Mouse (Mus musculus) lung, embryonic 16.5 days (tissue): ENCODE results near the gene Atg4d. TPM values are rescaled to one million over a fixed set of nuclear protein-coding genes. Genes with fewer than 3 reads are reported as not detected.
"Not testable (repeated sequence)": the region's sequence is repeated elsewhere in the genome, so short reads cannot be mapped to it uniquely, and the experiment has no call there.

Source experiments
- ATAC-seq: fragments of 200-750 bp; cut with Nextera tagmentation; 2 replicates; pipeline ENCODE4 v1.8.0; 2017; ENCODE audit warnings: low read depth, mild to moderate bottlenecking, moderate library complexity
- H3K27ac ChIP-seq: fragments of 300-500 bp; sonication (generic); 2 replicates; pipeline ENCODE4 v1.5.1; 2014; ENCODE audit warnings: mild to moderate bottlenecking, control low read depth, low read length
- H3K27me3 ChIP-seq: fragments of 300-500 bp; sonication (generic); 2 replicates; pipeline ENCODE4 v1.6.1; 2014; ENCODE audit warnings: low read depth, low read length, mixed read lengths; ENCODE audit not compliant: control insufficient read depth, insufficient read depth
- H3K36me3 ChIP-seq: fragments of 300-500 bp; sonication (generic); 2 replicates; pipeline ENCODE4 v1.6.1; 2014; ENCODE audit warnings: low read length; ENCODE audit not compliant: control insufficient read depth, insufficient read depth
- H3K4me1 ChIP-seq: fragments of 300-500 bp; sonication (generic); replicated peaks from 2 replicates; pipeline ENCODE4 v1.6.1; 2014; ENCODE audit warnings: low read length, mixed read lengths; ENCODE audit not compliant: control insufficient read depth, insufficient read depth
- H3K4me2 ChIP-seq: fragments of 300-500 bp; sonication (generic); 2 replicates; pipeline ENCODE4 v1.6.1; 2014; ENCODE audit warnings: low read depth, low read length, control low read depth
- H3K4me3 ChIP-seq: fragments of 300-500 bp; sonication (generic); 2 replicates; pipeline ENCODE4 v1.5.1; 2014; ENCODE audit warnings: mild to moderate bottlenecking, low read length, control low read depth
- H3K9ac ChIP-seq: fragments of 300-500 bp; sonication (generic); 2 replicates; pipeline ENCODE4 v1.6.1; 2014; ENCODE audit warnings: low read length, control low read depth
- H3K9me3 ChIP-seq: fragments of 300-500 bp; sonication (generic); 2 replicates; pipeline ENCODE4 v1.6.1; 2016; ENCODE audit warnings: low read length; ENCODE audit not compliant: control insufficient read depth
- WGBS: fragments of 180-500 bp; shearing (Covaris S2); extraction: QIAGEN DNeasy Blood & Tissue Kit; methylation state at CpG from one replicate; pipeline ENCODE4 v1.1.7; 2014; 5-methylcytosine and 5-hydroxymethylcytosine counted together
- polyA plus RNA-seq: library from polyadenylated mRNA; unstranded; fragments of >200 nt; fragmentation: Nextera tagmentation; extraction: Ambion mirVana; gene quantifications from 2 replicates; pipeline ENCODE4 v1.2.1, GENCODE M21; 2015

The Atg4d gene
- polyA plus RNA-seq, 1 experiment from 2014 or later = 39.9 TPM

DNA sequence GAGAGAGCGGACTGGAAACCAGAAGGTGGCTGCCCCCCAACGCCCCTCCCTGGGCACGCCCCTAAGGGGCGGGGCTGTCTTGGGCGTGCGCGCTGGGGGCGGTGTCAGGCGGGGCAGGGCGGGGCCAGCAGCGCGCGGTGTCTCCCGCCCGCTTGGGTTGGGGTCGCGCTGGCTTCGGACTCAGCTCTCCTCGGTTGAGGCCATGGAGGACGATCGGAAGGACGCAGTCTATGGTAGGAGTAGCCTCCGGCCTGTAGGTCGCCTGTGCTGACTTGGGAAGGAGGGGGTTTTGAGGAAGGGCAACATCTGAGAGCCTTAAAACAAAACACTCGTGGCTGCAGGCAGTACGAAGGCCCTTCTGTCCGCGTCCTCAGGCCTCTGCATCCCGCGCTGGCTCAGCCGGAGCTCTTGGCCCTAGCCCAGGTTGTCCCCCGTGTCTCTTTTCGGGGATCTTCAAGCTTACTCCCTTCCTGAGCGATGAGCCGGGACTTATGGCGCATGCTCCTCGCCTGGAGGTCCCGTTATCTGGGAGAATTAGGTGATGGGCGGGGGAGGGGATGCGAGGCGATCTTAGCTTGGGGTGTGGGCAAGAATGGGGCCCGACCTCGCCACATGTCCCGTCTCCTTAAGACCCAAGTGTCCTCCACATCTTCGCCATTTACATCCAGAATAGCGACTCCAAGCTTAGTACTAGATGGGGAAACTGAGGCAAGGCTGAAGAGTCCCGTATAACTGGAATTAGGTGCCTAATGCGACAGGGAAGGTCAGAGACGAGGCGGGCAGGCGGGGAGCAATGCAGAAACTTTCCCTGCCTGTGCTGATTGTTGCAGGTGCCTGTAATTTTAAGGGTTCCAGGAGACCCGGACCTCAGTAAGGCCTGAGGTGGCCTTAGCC lies 55.8 kb downstream of the Atg4d start, which contains the start of gene Slc44a2:
Gene Slc44a2 (plus strand): TSS at position 80 of the 894 bp plus-strand sequence.
- peak; percentile 96 for ATAC-seq
- H3K27me3 ChIP-seq = no peaks in the 10 kb centered on the region
- under 1% methylated on average over 52 of the region's 52 CpGs for WGBS
- H3K4me3 ChIP-seq = peak within 1 kb of the TSS; percentile 89
- H3K36me3 ChIP-seq = no peaks in the 10 kb centered on the region
- H3K4me1 ChIP-seq = peaks cover 18% of the 10 kb centered on the region
- peak within 1 kb of the TSS; percentile 68 for H3K27ac ChIP-seq
- H3K4me2 ChIP-seq = peak within 1 kb of the TSS; percentile 94
- H3K9ac ChIP-seq = peak within 1 kb of the TSS; percentile 81
- no peaks in the 10 kb centered on the region for H3K9me3 ChIP-seq

DNA sequence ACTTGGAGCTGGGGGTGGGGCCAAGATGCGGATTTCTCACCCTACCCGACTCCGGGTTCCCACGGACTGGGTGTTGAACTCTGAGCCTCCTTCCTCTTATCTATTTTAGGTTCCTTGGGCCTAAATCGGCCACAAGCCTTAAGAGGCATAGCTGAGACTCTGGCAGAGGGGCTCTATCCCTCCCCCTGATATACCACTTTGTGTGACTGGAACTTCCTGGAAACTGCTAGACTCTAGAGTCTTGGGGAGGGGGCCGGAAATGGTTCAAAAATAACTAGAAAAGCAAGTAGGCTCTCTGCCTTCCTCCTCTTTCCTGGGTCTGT lies 56.4 kb downstream of the Atg4d start:
- H3K4me1 ChIP-seq = peaks cover 18% of the 10 kb centered on the region
- H3K9me3 ChIP-seq = no peaks in the 10 kb centered on the region
- peak overlapping the region; percentile 94 for H3K4me2 ChIP-seq
- peak; percentile 28 for ATAC-seq
- H3K27me3 ChIP-seq = no peaks in the 10 kb centered on the region
- peak overlapping the region; percentile 68 for H3K27ac ChIP-seq
- H3K4me3 ChIP-seq = peak overlapping the region; percentile 89
- H3K36me3 ChIP-seq = 0 out of 2 replicates have a peak, but pooled peaks cover 2% of the 10 kb centered on the region
- WGBS = 6% methylated on average over 6 of the region's 6 CpGs
- H3K9ac ChIP-seq = peak overlapping the region; percentile 81

DNA sequence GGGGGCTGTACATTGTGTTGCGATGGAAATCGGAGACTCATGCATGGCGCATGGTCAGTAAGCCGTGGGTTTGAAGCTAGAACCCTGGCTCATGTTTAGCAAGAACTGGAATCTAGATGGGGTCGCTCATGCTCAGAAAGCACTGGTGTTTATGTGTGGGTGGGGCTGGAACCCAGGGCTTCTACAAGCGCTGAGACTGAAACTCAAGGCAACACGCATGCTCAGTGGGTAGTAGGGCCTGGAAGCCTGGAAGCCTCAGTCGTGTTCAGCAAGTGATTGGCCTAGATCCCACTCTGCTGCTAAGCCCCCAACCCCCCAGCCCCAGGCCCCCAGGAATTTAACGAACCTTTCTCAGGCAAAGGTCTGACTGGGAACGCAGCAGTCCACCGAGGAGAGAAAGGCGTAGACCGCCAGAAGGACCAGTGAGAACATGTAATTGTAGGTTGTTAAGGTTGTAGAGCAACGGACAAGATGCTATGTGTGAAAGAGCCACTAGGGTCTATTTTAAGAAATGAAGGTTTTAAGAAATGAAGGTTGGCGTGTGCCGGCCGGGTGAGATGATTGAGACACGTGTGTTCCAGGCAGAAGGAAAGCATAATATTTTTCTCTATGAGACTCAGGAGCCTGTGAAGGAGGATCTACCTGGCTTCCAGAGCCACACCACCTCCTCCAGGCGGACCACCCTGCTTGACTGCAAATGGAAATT lies 57.3 kb downstream of the Atg4d start:
- peak overlapping the region; percentile 94 for H3K4me2 ChIP-seq
- 0 out of 2 replicates have a peak, but pooled peaks cover 3% of the 10 kb centered on the region for H3K36me3 ChIP-seq
- no peak for ATAC-seq
- WGBS = 76% methylated on average over 19 of the region's 19 CpGs
- H3K27ac ChIP-seq = no peak overlapping the region
- H3K4me1 ChIP-seq = peaks cover 18% of the 10 kb centered on the region
- no peak overlapping the region for H3K9ac ChIP-seq
- no peaks in the 10 kb centered on the region for H3K9me3 ChIP-seq
- H3K4me3 ChIP-seq = peak overlapping the region; percentile 89; the same call in 1 of the 2 replicates
- H3K27me3 ChIP-seq = no peaks in the 10 kb centered on the region

DNA sequence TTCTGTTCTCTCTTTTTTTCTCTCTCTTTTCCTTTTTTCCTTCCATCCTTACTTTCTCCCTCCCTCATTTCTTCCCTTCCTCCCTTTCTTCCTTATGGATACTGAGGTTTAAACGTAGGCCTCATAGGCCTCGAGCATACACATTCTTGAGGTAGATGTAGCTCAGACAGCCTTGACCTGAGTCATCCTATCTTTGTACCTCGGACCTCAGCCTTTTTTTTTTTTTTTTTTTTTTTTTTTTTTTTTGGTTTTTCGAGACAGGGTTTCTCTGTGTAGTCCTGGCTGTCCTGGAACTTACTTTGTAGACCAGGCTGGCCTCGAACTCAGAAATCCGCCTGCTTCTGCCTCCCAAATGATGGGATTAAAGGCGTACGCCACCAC lies 57.8 kb downstream of the Atg4d start:
- H3K4me2 ChIP-seq, ATAC-seq: not testable (repeated sequence)
- 86% methylated on average over 7 of the region's 8 CpGs for WGBS

GRCm38 (mm10) chr9:21324269-21324668 lies 59.2 kb downstream of the Atg4d start:
- Histone ChIP-seq H3K4me2 (no peak overlapping the region), H3K36me3 (0 out of 2 replicates have a peak, but pooled peaks cover 3% of the 10 kb centered on the region), H3K27ac (no peak overlapping the region), H3K4me3 (no peak overlapping the region), H3K4me1 (peaks cover 27% of the 10 kb centered on the region), H3K9me3 (no peaks in the 10 kb centered on the region), H3K9ac (no peak overlapping the region), H3K27me3 (no peaks in the 10 kb centered on the region)
- whole genome bisulfite sequencing = 81% methylated on average over 11 of the region's 11 CpGs
- ATAC-seq = no peak

More for the DNA sequence above, 57.8 kb downstream of the Atg4d start:
- H3K9ac ChIP-seq, H3K9me3 ChIP-seq, H3K27me3 ChIP-seq, H3K4me3 ChIP-seq, H3K36me3 ChIP-seq, H3K27ac ChIP-seq: not testable (repeated sequence)
- peaks cover 23% of the 10 kb centered on the region for H3K4me1 ChIP-seq

Other genes starting within 250 kb of the Atg4d start
- gene Icam1, start 249.3 kb upstream of the Atg4d start, polyA plus RNA-seq = 76.2 and 93.0 TPM in 2 replicates
- gene Icam4, start 235.9 kb upstream of the Atg4d start, polyA plus RNA-seq = 2.2 and 4.2 TPM in 2 replicates
- 0.24 and 0.33 TPM in 2 replicates for gene Icam5, start 233.2 kb upstream of the Atg4d start, polyA plus RNA-seq
- gene Zglp1, start 198.2 kb upstream of the Atg4d start, polyA plus RNA-seq = 1.1 and 1.2 TPM in 2 replicates
- 0.09 and 0.49 TPM in 2 replicates for gene Gm49373, start 192.2 kb upstream of the Atg4d start, polyA plus RNA-seq
- 44.1 and 46.5 TPM in 2 replicates for gene Fdx1l, start 191.7 kb upstream of the Atg4d start, polyA plus RNA-seq
- 1.2 and 3.3 TPM in 2 replicates for gene Gm38431, start 173.3 kb upstream of the Atg4d start, polyA plus RNA-seq
- 56.8 and 69.1 TPM in 2 replicates for gene Raver1, start 173.3 kb upstream of the Atg4d start, polyA plus RNA-seq
- gene Tyk2, start 134.1 kb upstream of the Atg4d start, polyA plus RNA-seq = 16.9 and 18.1 TPM in 2 replicates
- 265 and 301 TPM in 2 replicates for gene Cdc37, start 115.3 kb upstream of the Atg4d start, polyA plus RNA-seq
- gene Pde4a, start 99.6 kb upstream of the Atg4d start, polyA plus RNA-seq = 9.7 and 11.0 TPM in 2 replicates
- 60.4 and 61.3 TPM in 2 replicates for gene Keap1, start 25.9 kb upstream of the Atg4d start, polyA plus RNA-seq
- gene S1pr5, start 16.9 kb upstream of the Atg4d start, polyA plus RNA-seq = 0.11 and 0.21 TPM in 2 replicates
- gene Kri1, start 22.7 kb downstream of the Atg4d start, polyA plus RNA-seq = 15.8 and 16.7 TPM in 2 replicates
- 57.7 TPM in 2 replicates for gene Cdkn2d, start 26.1 kb downstream of the Atg4d start, polyA plus RNA-seq
- gene Ap1m2, start 47.0 kb downstream of the Atg4d start, polyA plus RNA-seq = 50.0 and 53.2 TPM in 2 replicates
- 178 and 186 TPM in 2 replicates for gene Slc44a2, start 55.4 kb downstream of the Atg4d start, polyA plus RNA-seq
- 160 and 168 TPM in 2 replicates for gene Ilf3, start 102.6 kb downstream of the Atg4d start, polyA plus RNA-seq
- 37.3 and 37.5 TPM in 2 replicates for gene Qtrt1, start 146.5 kb downstream of the Atg4d start, polyA plus RNA-seq
- 77.5 and 78.2 TPM in 2 replicates for gene Dnm2, start 159.6 kb downstream of the Atg4d start, polyA plus RNA-seq
- gene Tmed1, start 245.0 kb downstream of the Atg4d start, polyA plus RNA-seq = 115 and 118 TPM in 2 replicates